Mouse (Mus musculus) left cerebral cortex, postnatal 25 days (tissue): Measurements from ENCODE around the gene Nfib. TPM values are rescaled to one million over a fixed set of nuclear protein-coding genes. Genes with fewer than 3 reads are reported as not detected.

Source experiments
- DNase-seq, 2 experiments: peaks; one replicate each; pipeline ENCODE4 v3.0.0; 2022; ENCODE audit warnings: low spot score in 2 of 2, mixed read lengths in 1 of 2
- intact Hi-C: fragments of 180-260 bp; cut with DNase I; formaldehyde crosslinking; loops from one replicate; pipeline ENCODE4 v1.15.1; 2025
- total RNA-seq, 2 experiments: library from RNA; stranded (reverse); gene quantifications; 2 replicates each; pipeline ENCODE4 v1.2.3; 2021

Gene Nfib
- total RNA-seq, 2 experiments from 2014 or later: 83.6 to 91.1 TPM

DNA sequence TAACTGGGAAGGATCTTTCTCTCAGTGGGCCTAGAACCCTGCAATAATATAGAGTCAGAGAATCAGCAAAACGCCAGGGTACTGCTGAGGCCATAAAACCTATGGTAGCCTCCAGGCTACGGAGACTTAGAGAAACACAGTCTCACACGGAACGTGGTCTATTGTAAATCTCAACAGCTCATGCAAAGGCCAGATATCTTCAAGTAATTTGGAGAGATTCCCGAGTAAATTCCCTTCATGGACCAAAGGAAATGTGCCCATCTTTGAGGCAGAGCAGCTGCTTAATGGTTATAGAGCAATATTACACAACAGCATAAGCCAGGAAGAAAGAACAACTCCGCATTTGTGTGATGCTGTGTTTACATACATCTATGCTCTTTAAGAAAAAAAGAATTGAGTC is 341.6 kb downstream of the Nfib start:
- intact Hi-C loops: no loop called here
- DNase-seq: no peak

DNA sequence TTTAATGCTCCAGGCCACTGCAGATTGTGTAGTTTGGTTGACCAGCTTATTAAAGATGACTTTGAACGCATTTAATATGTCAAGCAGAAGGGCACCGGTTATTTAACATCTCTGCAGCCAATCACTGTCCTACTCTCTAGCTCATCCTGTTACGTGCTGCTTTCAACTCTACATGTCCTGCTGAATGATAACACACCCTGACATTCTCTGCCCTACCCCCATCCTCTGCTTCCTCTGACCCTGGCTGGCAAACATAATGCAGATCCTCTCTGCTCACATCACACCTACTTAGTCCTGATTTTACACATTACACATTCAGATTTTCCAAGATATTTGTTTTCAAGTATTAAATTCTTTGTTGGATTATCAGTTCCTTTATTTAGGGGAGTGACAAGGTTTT is 343.3 kb downstream of the Nfib start:
- intact Hi-C loops: no loop called here
- no peak for DNase-seq

DNA sequence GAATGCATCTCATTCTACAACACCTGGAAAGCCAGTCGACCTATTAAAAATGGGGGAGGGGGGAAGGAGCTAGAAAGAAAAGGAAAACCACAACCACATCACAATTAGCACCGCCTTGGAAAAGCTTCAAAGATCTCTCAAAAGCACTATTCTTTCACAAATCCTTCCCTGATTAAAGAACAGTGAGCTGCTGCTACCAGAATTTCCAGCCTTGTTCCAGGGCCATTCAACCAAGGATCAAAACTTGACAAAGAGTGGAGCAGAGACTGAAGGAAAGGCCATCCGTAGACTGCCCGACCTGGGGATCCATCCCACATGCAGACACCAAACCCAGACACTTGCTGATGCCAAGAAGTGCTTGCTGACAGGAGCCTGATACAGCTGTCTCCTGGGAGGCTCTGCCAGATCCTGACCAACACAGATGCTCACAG is 345.5 kb downstream of the Nfib start:
- peak in 1 of 2 experiments; percentile 17 for DNase-seq
- intact Hi-C loops: no loop called here

DNA sequence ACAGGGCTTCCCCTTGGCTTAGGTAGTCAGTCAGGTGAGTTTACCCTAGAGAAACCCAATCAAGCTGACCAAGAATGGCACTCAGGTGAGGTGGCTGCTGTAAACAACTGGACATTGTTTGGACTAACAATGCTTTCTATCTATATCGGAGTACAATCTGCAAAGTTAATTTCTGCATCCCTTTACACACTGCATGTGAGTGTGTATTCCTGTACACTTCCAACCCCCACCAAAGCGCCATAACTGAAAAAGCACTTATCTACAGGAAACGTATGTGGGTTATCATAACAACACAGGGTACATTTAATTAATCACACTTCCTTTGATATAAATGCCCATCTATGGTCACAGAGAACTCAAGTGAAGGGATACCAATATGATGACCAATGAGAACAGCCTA is 346.4 kb downstream of the Nfib start:
- intact Hi-C loops: no loop called here
- no peak for DNase-seq

DNA sequence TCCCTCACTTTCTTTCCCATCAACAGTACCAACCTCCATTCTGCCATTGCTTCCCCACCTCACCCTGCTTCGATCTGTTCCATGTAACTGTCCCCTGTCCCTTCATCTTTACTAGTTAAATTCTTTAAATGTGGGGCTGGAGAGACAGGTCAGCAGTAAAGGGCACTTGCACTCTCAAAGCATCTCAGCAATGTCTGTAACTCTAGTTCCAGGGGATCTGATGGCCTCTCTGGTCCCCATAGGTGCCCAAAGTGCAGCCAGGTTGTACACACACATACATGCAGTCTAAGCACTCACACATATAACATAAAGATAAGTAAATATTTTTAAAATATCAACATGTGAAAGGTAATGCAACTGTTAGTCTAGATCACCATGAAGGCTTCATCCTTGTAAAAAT is 356.5 kb downstream of the Nfib start:
- intact Hi-C loops: no loop called here
- no peak for DNase-seq

DNA sequence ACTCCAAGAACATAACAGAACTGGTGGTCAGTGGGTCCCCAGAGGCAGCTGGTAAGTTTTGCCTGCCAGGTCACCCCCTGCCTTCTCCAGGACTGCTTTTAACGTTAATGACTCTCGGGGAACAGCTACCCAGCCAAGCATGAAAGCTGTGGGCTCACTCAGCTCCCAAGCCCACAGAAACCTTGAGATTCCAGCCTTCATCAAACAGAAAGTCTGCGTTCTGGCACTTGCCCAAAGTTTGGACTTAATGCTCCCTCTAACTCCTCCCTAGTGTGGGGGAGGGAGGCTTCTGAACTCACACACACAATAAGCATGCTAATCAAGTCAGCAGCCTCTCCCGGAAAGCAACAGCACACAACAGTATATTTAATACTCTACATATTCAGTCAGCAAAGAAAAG is 360.8 kb downstream of the Nfib start:
- no peak for DNase-seq
- intact Hi-C loops: no loop called here

DNA sequence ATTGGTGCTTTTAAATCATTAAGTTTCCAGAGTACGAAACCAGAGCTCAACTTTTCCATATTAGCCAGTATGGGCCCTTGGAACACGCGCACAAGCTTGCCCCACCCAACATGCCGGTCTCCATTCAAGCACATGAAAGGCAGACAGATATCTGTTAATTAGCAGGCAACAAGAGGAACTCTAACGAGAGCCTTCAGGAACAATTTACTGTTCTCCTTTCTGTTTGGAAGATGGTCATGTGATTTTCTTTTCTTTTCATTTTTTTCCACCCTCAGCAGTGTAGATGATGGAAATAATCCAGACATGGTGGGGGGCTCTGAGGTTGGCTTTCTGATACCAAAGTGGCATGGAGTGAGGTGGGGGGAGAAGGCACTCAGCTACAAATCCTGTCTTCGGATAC is 361.3 kb downstream of the Nfib start:
- no peak for DNase-seq
- intact Hi-C loops: no loop called here

DNA sequence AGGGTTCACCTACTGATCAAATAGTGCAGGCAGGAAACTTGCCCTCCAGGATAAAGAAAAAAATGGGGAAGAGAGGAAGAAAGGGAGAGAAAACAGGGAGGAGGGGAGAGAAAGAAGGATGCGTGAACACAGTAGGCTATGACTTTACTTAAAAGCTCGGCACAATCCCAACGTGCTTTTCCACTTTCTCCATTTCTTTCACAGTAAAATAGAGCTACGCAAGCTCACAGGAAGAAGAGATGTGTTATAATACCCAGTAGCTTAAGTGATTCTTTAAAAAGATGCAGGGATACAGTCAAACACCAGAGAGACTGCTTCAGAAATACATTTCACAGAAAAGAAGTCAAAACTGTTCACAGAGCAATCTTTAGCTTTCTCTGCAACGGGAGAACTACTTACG is 366.6 kb downstream of the Nfib start:
- intact Hi-C loops: no loop called here

DNA sequence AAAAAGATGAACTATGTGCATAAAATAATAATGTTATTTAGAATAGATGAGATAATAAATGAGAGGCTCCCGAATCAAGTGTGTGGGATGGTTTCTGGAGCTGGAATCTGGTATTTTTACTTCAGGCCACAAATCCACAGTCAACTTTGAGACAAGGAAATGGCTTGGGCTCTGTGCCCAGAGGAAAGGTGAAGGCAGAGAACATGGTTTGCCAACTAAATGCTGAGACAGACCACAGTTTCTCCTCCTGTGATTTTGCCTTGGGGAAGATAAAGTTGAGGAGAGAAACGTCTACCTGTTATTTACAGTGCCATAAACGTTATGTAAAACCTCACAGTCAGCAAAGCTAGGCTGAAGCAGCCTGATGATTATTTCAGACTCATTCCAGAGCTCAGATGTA is 367.1 kb downstream of the Nfib start:
- intact Hi-C loops: no loop called here
- peak in 1 of 2 experiments; percentile 32 for DNase-seq

More for the DNA sequence above, 366.6 kb downstream of the Nfib start:
- DNase-seq: peak in 1 of 2 experiments; percentile 69

DNA sequence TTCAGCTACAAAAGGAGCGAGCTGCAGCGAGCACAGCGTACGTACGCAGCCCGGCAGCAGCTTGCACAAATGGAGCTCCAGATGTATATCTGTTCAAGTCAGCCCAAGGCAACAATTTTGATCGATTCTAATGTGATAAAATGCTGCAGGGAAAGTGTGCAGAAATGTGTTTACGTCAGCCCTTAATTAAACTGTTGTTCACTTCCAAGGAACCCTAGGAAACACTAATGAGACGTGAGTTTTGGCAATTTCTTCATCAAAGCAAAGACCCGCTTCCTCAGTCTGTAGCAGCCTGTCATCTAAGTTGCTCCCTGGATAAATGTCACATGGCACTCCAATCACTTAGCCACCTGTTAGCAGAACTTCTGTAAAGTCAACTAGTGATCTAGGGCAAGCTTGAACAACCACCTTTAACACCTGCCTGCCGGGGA is 368.6 kb downstream of the Nfib start:
- no peak for DNase-seq
- intact Hi-C loops: no loop called here

DNA sequence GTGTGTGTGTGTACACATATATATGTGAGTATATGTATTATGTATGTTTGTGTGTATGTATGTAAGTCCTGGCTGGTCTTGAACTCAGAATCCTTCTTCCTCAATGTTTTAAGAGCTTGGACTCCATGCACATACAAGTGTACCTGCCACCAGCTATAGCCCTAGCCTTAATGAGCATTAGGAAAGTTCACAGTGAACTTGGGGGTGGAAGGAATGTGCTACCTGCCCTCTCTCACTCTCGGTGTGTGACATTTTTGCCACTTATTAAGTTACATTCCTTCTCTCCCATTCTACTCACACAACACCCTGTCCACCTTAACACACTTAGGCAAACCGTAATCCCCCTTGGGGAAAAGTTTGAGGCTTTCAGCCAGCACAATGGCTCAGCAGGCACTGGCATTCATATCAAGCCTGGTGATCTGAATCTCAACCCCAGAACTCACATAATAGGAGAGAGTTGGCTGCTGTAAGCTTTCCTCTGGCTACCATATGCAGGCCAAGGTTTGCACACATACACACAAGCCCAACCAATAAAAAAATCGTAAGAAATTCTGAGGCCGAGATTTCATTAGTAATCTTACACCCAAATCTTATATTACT is 370.2 kb downstream of the Nfib start:
- intact Hi-C loops: no loop called here
- no peak for DNase-seq

DNA sequence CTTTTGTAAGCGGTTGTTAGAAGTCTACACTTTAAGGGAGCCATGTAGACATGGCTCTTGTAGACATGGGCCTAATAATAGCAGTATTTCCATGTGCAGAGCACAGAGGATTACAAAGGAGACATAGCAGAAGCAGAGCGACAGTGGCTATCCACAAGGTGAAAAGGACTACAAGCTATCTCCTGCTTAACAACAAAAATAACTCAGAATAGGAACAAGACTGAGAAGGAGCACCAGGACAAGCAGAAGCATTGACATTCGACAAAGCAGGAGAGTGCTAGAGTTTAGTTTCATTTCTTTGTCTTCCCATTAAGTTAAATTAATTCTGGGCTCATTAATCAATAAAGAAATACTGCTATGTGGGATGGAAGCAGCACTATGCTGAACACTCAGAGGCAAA is 372.1 kb downstream of the Nfib start:
- no peak for DNase-seq
- intact Hi-C loops: no loop called here

DNA sequence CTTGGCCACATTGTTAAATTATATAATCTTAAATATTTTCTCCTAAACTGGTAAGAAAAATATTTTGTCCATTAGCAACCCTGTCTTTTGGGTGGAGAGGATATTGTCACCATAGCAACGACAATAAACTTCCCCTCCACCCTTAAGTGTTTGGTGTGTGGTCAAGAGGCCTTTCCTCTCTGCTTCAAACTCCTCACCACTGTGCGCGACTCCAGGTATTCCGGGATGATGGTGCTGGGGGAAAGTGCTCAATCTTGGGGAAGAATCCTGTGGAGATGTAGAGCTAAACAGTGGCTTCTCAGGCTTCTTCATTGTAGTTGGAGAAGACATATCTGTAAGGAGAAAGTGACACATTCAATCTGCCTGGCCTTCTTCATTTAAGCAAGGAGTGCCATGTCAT is 375.5 kb downstream of the Nfib start:
- intact Hi-C loops: no loop called here
- DNase-seq: no peak

DNA sequence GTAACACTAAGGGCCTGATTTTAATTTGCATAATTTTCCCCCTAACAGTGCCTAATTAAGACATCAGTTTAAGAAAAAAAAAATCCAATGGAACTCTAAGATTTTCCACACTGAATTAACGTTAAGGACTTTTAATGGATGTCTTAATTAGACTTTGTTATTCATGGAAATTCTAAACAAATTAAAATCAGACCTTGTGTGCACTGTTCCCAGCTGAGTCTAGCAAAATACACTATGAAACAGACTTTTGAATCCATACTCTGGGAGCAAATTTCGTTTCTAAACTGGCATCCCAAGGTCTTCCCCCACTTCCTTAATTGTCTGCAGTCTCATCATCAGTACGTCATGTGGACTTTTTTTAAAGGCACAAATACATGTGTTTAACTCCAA is 379.4 kb downstream of the Nfib start:
- DNase-seq: no peak
- intact Hi-C loops: no loop called here

DNA sequence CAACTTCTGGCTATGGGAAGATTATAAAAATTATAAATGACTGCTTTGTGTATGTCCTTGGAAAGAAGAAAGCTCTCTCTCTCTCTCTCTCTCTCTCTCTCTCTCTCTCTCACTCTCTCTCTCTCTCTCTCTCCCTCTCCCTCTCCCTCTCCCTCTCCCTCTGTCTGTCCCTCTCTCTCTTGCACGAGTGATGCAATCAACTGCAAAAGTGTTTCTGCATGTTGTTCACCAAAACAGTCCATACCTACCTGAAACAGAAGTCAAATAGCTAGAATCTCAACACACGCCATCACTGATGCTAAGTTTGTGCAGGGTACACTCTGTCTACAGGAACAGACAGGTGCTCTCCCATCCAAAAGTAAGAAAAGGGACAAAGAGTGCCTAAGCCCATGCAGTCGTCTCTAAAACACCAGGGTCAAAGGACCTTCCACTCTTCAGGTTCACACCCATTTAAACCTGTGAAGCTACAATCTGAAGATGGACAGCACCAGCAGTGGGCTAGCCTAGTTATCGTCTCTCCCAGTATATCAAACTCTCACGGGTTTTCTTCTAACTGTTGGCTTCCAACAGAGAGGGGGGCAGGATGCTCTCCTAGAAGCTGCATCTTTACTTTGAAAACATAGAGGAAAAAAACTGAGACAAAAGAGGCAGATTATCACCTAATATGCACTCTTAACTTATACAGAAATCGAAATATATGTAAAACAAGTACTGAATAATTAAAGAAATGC is 380.0 kb downstream of the Nfib start:
- intact Hi-C loops: no loop called here

DNA sequence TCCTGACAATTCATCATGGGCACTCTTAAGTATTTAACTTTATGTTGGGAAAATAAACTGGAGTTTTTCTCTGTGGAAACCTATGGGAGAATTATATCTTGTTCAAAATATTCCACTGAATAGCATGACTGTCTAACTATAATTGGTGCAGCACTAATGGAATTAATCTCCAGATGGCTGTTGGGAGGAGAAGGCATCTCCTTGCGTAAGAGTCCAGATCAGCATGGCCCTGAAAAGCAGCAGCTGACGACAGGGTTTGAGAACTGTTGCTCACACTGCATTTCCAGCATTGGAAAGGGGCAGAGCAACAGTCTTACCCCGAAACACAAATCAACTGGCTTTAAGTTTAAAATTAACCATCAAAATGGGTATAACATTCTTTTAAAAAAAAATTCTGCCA is 380.6 kb downstream of the Nfib start:
- intact Hi-C loops: no loop called here
- DNase-seq: no peak

More for the DNA sequence above, 380.0 kb downstream of the Nfib start:
- no peak for DNase-seq

DNA sequence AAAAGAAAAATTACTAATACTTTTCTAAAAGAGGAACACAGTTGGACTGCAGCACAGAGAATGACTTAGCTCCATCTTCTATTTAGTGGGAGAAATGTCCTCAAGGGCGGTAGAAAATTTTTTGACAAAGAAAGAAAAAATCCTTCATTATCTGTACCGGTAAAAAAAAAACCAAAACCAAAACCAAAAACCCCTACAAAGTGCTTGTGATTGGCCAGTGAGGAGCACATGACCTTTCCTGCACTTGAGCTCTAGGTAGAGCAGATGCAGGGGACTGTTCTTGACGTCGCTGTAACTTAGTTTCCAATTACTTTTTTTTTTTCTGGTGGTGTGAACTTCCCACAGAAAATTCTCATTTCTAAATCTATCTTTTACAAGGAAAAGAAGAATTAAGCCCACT is 384.5 kb downstream of the Nfib start:
- intact Hi-C loops: no loop called here
- no peak for DNase-seq

DNA sequence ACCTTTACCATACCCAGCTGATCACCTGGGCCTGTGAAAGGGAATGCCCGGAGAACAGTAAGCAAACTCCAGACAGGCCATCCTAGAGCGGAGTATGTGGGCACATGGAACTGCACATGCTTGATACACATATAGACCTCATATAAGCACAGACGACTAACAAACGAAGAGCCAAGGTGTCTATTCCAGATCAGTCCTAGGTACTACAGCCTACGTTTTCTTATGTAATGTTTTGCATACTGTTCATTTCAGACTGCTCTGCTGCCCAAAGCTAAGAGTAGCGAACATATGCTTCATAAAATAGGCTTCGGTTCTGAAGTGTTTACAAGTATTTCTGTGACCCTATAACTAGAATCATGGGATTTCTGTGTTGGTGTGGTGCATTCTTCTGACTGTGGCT is 386.2 kb downstream of the Nfib start:
- intact Hi-C loops: no loop called here
- DNase-seq: no peak

DNA sequence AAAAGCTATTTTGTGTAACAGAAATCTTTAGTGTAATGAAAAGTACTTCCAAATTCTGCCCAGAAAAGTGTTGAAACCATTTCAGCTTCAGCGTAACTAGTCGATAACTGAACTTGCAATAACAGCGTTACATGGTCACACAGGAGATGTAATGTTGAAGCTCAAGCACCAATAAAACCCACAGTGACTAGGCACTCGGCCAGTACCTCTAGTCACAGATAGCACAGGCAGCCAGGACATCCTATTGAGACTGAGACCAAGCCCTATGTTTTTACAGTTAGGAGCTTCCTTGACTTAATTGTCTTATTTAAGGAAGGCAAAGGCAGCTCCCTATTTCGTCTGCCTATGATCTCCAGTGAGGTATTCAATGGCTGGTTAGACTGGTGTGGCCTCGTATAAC is 389.4 kb downstream of the Nfib start:
- intact Hi-C loops: no loop called here
- no peak for DNase-seq

DNA sequence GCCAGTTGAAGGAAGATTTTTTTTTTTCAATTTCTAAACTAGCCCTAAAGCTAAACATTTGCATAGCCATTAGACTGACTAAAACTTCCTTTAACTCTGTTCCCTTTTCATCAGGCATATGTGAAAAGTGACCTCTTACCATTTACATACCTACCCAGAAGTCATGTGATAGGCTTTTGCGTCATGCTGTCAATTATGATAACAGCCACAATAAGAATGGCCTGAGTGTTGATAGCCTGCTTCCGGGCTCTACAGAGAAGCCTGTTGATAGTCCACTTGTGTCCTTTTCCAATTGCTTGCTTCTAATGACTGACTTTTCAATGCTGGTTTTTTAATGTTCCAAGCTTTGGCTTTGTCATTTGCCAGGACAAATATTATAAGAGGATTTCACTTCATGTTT is 389.8 kb downstream of the Nfib start:
- DNase-seq: no peak
- intact Hi-C loops: no loop called here

DNA sequence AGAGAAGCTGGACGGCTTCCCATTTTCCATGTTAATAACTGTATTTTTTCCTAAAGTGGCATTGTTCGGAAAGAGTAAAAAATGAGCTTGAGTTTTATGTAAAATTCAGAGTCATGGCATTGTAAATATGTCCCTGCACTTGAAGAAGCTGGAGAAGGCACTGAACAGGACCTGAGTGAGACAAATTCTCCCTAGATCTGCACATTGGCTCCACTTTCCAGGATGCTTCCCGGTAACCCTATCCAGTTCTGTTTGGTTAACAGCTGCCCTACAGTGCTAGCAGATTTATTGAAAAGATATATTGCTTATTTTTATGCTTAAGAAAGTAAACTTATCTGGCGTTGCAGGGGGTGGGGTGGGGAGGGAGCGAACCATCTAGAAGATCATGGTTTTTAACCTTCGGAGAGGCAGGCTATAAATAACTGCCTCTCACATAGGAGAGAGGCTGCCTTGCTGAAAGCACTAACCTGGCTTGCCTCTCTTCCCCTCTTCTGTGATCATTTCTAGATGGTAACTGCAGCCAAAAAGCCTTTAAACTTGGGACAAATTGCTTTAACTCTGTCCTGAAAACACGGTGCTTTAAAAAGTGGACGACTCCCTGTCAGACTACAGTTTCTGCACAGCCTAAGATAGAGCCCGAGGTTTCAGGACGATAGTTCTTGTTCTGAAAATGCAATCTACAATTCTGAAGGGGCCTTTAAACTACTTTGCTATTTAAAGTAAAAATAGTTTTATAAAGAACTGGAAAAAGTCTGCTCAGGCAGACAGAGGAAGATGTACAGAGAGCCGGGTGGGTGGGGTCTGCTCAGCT is 394.4 kb downstream of the Nfib start:
- intact Hi-C loops: no loop called here
- DNase-seq: no peak
